In the genomic region with DNA sequence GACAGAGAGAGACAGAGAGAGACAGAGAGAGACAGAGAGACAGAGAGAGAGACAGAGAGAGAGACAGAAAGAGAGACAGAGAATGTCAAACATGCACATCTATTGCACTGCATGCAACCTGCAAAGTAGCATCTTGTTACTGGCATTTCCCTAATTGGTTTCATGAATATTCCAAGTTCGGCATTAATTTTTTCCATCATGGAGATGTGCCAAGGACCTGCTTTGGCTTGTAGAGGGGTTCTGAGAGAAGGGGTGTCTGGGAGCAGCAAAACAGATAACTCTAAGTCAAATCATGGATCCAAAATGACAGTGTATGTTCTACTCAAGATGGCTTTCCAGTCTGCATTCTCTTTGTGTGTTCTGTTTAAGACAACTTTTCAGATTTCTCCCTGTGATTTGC, we compare ENCODE assay signal across 20 mouse cellular contexts.
DNase-seq lines count a peak whose midpoint lies in the region; ATAC-seq and TF ChIP-seq lines count a peak whose summit lies in the region.
"Had no signal": no experiment of that assay in that cellular context is flagged by ENCODE, and none has a peak within 500 bp of the region (broad histone marks: within the 10 kb centered on the region; RNA-seq: fewer than 3 reads in every experiment).

No protein-coding gene starts in this region.

- H3K27ac ChIP-seq in forebrain, embryonic 14.5 days (ENCODE audit: low read depth, low read length): no peak overlapping the region
- H3K27ac ChIP-seq in forebrain, embryonic 13.5 days: no peak overlapping the region

- no peaks in the 10 kb centered on the region for H3K4me1 ChIP-seq in forebrain, embryonic 14.5 days (ENCODE audit: control insufficient read depth, insufficient read depth, low read length)
- no peaks in the 10 kb centered on the region for H3K4me1 ChIP-seq in forebrain, embryonic 13.5 days

- no peaks in the 10 kb centered on the region for H3K9me3 ChIP-seq in forebrain, embryonic 14.5 days (replicated peaks; ENCODE audit: control insufficient read depth, low read length)
- no peaks in the 10 kb centered on the region for H3K9me3 ChIP-seq in forebrain, embryonic 13.5 days (replicated peaks)
- H3K9me3 ChIP-seq: G1E had no signal

- no peak for TF ChIP-seq POLR2A in brain, embryonic 14.5 days (IDR thresholded peaks at IDR 0.05; ENCODE audit: borderline replicate concordance, extremely low read depth, insufficient read depth, insufficient read length, poor library complexity, severe bottlenecking)

- peak; percentile 61 for DNase-seq in forebrain, embryonic 14.5 days (ENCODE audit: low spot score)
- DNase-seq in brain, embryonic 14.5 days (ENCODE audit: low read depth): peak; percentile 63
- DNase-seq in right cerebral cortex, postnatal 4 days: no peak
- DNase-seq: adrenal gland, adult 2 months; adrenal gland, adult 8-10 months; adrenal gland, postnatal 10 days; adrenal gland, postnatal 14 days; adrenal gland, postnatal 25 days; adrenal gland, postnatal 36 days; B cell, adult 2 months; cerebellum, adult 11 months; cerebellum, adult 11-12 months; cerebellum, adult 18-20 months; cerebellum, adult 2 months had no signal

- no peak for TF ChIP-seq CTCF in brain, embryonic 14.5 days (IDR thresholded peaks at IDR 0.05; ENCODE audit: borderline replicate concordance, extremely low read depth, insufficient read depth, insufficient read length)

- no peak; the same call in 1 of the 2 replicates for ATAC-seq in forebrain, embryonic 14.5 days
- no peak for ATAC-seq in forebrain, embryonic 13.5 days
- ATAC-seq: activated CD4-positive, CD25-positive, alpha-beta regulatory T cell, adult 4 months; CD4-positive, CD25-positive, alpha-beta regulatory T cell, adult 4 months; Patski had no signal

- no peak overlapping the region for H3K4me2 ChIP-seq in forebrain, embryonic 14.5 days (ENCODE audit: low read length)
- H3K4me2 ChIP-seq in forebrain, embryonic 13.5 days: no peak overlapping the region

- H3K9ac ChIP-seq in forebrain, embryonic 14.5 days (ENCODE audit: low read length): no peak overlapping the region
- no peak overlapping the region for H3K9ac ChIP-seq in forebrain, embryonic 13.5 days

- H3K36me3 ChIP-seq in forebrain, embryonic 14.5 days (ENCODE audit: control insufficient read depth, insufficient read depth, low read length): no peaks in the 10 kb centered on the region
- H3K36me3 ChIP-seq in forebrain, embryonic 13.5 days (ENCODE audit: poor library complexity, severe bottlenecking): no peaks in the 10 kb centered on the region
- H3K36me3 ChIP-seq: G1E had no signal

- H3K27me3 ChIP-seq in forebrain, embryonic 14.5 days (replicated peaks; ENCODE audit: control insufficient read depth, insufficient read depth, low read length): no peaks in the 10 kb centered on the region
- no peaks in the 10 kb centered on the region for H3K27me3 ChIP-seq in forebrain, embryonic 13.5 days
- H3K27me3 ChIP-seq: CH12.LX, Patski had no signal

- WGBS in forebrain, embryonic 14.5 days: 59% methylated on average over 1 of the region's 1 CpGs
- 75% methylated on average over 1 of the region's 1 CpGs for WGBS in forebrain, embryonic 13.5 days

- no peak overlapping the region for H3K4me3 ChIP-seq in forebrain, embryonic 14.5 days (ENCODE audit: low read depth, low read length)
- no peak overlapping the region for H3K4me3 ChIP-seq in forebrain, embryonic 13.5 days
